Mouse (Mus musculus): ENCODE measurements around the gene Gria2. TPM values are rescaled to one million over a fixed set of nuclear protein-coding genes. Genes with fewer than 3 reads are reported as not detected.

Gene Gria2
- total RNA-seq, 1 experiment from 2014 or later = not detected

DNA sequence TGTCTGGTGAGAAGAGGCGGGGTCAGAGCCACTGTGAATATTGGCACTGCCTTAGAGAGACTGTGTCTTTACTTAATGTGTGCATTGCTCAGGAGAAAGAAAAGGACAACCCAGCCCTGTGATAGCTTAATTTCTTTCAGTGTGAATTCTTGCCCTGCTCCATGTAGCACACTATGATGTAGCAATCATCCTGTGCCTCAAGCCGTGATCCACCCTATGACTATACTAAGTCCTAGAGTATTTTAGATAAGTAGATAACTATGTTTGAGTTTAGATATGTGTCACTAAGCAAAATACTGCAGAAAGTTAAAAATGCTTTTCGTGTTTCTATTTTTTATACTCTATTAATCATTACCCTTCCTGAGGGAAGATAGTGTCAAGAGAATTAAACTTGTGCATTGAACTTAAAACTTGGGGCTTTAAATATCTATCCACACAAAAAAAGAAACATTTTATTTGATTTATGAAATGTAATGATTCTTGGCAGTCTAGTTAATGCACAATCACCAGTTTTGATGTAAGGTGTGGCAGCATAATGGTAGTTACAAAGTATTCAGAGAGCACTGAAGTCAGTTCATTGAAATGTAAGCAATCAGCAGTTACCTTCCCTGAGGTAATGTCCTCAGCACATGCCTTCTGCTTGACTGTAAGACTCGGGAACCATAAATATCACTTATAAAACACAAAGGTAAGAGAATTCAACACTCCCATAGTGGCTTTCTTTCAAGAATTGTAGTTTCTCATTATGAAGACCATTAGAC, 22.1 kb downstream of the Gria2 start:
- no peak for ATAC-seq (replicated peaks; ENCODE audit: low read depth, poor library complexity, severe bottlenecking)

DNA sequence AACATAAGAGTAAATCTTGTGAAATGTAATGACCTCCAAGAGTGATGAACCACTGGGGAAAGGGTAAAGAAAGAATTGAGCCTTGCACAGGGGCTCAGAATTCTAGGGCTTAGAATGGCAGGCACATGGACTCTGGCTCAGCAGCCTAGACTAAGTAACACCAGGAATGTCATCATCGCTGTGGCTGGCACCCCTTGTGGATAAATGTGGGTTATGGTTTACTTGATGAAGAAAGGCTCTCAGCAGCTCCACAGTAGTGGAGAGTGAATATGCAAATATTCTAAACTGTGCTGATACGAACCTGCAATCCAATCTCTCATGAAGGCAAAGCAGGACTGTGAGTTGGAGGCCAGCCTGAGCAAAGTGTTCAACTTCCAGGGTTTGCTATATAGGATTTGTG, 26.0 kb downstream of the Gria2 start:
- no peak for ATAC-seq (replicated peaks; ENCODE audit: low read depth, poor library complexity, severe bottlenecking)

DNA sequence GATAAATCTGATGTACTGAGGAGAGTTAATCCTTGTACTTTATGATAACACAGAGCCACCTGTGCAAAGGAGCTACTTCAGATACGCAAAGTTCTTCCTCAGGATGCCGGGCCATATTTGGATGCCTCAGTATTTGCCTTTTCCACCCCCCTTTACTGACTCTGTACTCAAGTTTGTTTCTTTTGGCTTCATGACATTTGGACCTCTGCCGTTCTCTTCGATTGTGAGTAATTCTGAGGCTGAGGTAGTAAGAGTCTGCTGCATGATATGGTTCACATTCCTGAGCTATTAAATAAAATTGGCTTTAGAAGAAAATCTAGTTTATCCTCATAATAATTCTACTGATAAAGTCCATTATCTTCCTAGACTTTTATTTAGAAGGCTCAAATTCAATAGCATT, 26.7 kb downstream of the Gria2 start:
- ATAC-seq (replicated peaks; ENCODE audit: low read depth, poor library complexity, severe bottlenecking) = no peak

DNA sequence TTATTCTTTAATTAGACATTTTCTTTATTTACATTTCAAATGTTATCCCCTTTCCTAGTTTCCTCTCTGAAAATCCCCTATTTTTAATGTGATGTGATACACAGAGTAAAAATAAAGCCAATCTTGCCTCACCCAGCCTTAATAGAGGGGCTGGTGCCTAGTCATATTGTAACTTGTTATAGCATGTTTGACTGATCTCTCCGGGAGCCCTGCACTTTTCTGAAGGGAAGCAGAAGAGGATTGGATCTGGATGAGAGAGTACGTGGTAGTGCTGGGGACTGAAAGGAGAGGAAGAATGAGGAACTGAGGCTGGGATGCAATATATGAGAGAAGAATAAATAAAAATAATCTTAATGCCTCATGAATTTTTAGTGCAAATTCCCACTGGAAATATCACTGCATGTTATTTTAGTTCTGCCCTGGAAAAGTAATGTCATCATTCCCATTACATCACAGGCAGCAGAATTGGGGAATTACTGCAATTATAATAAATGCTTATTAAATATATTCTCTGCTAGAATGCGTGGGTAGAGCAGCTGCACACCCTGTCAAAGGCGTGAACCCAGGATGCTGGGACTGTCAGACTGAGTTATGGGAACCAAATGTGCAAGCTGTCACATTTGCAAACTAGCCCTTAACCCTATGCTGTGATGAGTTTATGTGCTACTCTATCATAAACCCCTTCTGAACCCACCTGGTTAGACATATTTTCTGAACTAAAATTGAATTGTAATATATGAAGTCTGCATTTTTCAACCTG, 28.4 kb downstream of the Gria2 start:
- ATAC-seq (replicated peaks; ENCODE audit: low read depth, poor library complexity, severe bottlenecking) = no peak

DNA sequence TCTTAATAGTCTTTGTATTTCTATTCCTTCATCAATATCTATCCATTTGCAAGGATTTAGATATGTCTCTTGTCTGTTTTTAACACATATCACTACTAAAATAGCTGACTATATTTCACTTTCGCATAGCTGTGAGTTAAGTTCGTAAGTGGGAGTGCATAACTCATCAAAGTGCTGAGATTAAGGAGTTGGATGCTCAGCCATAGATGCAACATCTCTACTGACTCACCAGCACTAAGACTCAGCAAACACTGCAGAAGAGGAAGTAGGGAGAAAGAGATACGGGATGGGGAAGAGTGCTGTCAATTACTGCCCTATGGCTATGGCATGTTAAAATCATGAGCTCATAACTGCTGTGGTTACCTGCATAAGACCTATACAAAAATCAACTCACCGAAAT, 29.4 kb downstream of the Gria2 start:
- ATAC-seq (replicated peaks; ENCODE audit: low read depth, poor library complexity, severe bottlenecking) = no peak

DNA sequence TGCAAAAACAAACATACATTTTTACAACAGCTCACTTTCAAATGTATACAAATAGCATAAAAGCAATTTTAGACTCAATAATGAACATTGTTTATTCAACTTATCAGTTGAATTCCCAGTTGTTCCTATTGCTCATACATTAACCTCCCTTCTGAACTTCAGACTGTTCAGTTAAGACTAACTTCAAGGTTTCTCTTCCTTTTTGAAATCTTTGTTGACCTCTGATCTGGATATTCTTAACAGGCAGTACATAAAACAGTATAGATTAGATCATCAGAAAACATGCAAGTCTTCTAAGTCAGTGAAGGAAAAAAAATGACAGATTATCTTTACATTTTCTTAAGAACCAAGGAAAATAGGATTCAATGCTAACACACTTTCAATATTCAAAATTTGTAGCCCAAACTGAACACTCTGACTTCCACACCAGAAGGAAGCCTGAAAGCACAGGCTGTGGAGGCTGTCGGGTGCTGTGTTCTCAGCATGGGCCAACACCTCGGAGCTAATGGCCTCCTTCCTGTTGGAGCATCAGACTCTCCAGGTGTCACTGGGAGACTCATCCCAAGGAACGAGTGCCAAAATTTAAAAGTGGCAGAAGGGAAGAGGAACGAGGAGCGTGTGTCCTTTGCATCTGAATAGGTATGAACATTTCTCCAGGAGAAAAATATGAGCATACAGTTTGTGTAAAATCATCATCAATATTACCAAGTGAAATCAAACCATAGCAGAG, 33.0 kb downstream of the Gria2 start:
- no peak for ATAC-seq (replicated peaks; ENCODE audit: low read depth, poor library complexity, severe bottlenecking)

DNA sequence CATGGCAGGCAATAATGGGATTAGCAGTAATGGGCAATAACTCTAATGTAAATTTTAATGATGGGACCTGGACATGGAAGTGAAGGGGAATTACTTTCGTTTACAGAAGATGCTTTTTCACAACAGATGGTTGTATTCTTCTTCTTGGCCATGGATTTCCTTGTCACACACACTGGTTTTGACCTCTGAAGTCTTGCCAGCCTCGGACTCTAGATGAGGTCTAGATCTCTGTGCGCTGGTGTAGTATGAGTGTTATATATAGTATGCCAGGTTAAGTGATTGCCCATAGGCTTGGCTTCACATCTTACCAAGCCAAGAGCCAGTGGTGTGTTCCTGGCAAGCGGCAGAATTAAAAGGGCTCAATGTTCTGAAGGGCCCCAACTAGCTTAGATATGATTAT, 43.7 kb downstream of the Gria2 start:
- ATAC-seq (replicated peaks; ENCODE audit: low read depth, poor library complexity, severe bottlenecking) = no peak

DNA sequence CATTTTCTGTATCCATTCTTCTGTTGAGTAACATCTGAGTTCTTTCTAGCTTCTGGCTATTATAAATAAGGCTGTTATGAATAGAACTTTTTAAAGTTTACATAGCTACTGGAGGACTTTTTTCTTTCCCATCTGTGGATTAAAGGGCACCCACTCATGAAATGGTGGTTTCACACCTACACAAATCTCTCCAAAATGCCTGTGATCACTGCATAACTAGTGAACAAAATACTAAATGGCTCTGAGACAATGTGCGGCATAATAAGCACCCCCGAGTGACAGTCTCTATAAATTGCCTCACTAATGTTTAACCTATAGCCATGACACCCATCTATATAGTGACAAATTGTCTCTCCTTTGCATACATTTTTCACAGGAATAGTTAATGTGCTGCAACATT, 44.3 kb downstream of the Gria2 start:
- no peak for ATAC-seq (replicated peaks; ENCODE audit: low read depth, poor library complexity, severe bottlenecking)

DNA sequence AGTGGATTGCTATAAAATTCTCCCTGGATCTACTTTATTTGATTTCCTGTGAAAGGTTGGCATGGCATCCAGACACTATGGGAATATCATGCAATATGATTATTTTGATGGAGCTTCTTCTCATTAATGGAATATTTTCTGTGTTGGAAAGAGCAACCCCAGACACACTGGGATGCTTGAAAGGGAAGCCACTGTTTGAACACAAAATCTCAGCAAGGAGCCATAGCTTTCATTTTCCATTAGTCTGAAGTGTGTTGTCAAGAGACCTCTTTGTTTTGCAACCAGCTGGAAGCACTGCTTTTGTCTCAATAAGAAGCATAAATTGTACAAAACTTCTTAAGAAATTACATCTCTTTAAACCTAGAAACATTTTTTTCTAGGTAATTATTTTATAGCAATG, 51.8 kb downstream of the Gria2 start:
- no peak for ATAC-seq (replicated peaks; ENCODE audit: low read depth, poor library complexity, severe bottlenecking)

DNA sequence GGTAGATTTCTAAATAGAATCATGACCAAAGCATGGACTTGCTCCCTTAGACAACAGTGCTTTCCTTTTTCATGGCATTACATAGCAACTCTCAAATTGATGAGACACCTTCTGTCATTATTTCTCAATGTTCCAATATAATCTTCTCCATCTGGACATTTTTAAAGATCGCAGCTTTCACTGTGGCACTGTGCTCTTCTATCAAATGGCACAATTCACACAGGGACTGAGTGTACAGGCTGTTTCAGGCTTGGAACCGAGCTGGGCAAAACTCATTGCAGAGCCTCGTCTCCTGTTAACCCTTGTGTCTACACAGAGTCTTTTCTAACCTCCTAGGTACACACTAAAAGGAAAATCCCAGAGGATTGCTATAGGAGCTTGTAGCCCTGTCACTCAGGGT, 77.4 kb downstream of the Gria2 start:
- ATAC-seq (replicated peaks; ENCODE audit: low read depth, poor library complexity, severe bottlenecking) = no peak

DNA sequence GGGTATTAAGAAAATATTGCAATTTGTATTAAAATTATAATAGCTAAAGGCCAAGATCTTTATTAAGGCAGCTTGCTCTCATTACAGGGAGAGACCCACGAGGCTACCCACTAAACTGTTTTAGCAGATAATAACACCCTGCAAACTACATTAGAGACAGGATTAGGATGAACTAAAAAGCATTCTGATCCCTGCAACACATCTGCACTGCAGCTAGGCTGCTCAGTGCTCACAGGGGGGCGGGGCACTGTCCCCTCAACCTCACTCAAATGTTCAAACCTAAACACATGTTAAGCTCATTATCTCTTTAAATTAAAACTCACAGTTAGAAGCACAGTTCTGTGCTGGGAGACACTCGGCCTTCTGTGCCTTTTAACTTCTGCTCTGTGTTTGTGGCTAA, 89.5 kb downstream of the Gria2 start:
- ATAC-seq (replicated peaks; ENCODE audit: low read depth, poor library complexity, severe bottlenecking) = no peak

DNA sequence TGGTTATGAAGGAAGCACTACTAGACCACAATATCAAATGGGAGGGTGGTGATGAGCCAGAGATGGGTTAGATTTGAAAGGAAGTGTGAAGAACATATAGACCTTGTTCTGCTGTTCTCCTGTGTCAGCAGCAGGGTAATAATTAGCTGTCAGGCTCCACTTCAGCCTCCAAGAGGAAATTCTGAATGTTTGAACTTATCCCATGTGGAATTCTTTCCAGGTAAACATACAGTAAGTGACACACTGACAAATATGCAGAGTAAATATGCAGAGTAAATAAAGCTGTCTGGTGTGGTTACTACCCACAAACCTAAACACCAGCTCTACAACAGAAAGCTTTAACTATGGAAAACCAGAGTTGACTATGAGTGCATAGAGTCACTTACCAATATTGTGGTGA, 93.6 kb downstream of the Gria2 start:
- ATAC-seq (replicated peaks; ENCODE audit: low read depth, poor library complexity, severe bottlenecking) = no peak

DNA sequence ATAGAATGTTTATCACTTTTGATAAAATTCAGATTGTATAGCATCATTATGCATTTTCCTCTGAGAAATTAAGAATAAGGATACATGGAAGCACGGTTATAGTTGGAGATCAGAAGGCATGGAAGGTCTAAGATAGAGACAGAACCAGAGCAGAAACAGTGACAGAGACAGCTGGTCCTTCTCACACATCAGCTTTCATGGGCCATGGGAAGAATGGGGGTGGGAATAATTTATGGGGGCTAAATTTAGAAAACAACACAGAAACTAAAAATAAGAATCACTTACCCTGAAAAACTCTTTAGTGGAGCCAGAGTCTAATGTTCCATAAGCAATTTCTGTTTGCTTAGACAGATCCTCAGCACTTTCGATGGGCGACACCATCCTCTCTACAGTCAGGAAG, 100.5 kb downstream of the Gria2 start:
- ATAC-seq (replicated peaks; ENCODE audit: low read depth, poor library complexity, severe bottlenecking) = no peak

DNA sequence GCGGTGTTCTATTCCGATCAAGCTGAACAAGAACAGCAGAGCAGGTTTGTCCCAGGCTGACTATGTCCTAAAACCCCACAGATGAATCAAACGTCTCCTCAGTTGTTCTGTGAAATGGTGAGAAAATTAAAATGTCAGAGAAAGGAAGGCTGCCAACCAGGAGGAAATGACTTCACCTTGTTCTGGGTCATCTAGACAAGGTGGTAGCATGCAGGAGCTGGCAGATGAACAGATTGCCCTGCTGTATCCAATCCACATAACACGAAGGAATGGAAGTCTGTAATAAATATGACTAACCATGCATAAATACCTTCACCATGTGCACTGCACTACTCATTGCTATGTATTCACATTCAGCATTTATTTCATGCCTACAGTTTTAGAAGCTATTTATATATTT, 105.1 kb downstream of the Gria2 start:
- ATAC-seq (replicated peaks; ENCODE audit: low read depth, poor library complexity, severe bottlenecking) = no peak

DNA sequence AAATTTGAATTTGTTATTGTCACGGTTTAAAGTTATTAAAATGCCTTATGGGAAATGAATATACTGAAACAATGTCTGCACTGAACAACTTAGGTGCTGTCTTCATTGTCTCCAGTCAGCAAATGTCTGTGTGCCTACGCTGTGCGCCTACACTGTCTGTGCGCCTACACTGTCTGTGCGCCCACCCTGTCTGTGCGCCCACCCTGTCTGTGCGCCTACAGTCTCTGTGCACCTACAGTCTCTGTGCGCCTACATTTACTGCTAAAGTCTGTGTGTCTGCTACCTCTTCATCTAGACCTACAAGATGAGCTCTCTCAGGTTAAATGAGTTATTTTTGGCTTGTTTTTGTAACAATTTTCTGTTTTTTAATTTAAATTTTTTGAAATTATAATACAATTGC, 107.7 kb downstream of the Gria2 start:
- no peak for ATAC-seq (replicated peaks; ENCODE audit: low read depth, poor library complexity, severe bottlenecking)

DNA sequence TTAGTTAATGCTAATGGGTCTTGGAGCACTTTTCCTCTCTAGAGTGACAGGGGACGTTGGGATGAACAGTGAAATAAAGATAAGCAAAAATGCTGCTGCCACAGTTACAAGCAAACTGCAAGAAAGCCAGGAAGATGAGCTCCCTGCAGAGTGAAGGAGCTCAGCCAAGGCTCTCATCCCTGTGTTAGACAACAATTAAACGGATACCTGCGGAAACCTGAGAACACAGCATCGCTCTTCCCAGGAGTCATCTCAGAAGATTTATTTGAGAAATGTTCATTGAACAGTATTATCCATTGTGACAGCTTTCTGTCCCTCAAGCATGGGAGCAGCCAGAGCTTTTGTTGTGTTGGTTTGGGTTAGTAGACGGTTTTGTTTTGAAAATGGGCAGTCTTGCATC, 137.5 kb downstream of the Gria2 start:
- no peak for ATAC-seq (replicated peaks; ENCODE audit: low read depth, poor library complexity, severe bottlenecking)

DNA sequence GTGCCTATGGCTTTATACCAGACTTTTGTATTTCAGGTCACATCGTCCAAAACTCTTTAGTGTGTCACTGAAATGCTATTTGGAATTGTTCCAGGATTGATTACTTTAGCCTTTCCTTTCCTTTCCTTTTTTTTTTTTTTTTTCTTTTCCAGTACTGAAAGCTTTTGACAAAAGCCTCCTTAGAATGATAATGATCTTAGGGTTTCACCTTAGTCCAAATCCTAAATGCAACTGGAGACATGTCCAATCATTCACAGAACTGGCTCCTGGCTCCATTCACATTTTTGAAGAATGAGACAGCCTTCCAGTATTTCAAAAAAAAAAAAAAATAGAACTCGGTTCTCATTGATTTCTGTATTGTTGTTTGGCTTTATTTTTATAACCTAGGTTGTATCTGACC, 139.3 kb downstream of the Gria2 start:
- no peak for ATAC-seq (replicated peaks; ENCODE audit: low read depth, poor library complexity, severe bottlenecking)

DNA sequence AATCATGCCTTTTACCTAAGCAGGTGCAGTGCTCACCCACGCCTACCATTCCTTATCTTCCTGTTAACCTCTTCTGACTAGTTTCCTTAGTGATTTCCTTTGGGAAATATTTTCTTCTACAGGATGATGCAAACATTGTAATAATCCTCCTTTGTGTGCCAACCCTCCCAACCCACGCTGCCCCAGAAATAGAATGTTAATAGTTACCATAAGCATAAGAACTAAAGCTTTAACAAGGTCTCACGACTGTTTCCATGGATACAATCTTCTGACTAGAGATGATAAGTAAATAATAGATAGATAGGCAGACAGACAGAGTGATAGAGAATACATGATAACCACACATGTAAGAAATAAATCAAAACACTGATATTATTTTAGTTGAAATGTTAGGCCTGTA, 140.8 kb downstream of the Gria2 start:
- no peak for ATAC-seq (replicated peaks; ENCODE audit: low read depth, poor library complexity, severe bottlenecking)

DNA sequence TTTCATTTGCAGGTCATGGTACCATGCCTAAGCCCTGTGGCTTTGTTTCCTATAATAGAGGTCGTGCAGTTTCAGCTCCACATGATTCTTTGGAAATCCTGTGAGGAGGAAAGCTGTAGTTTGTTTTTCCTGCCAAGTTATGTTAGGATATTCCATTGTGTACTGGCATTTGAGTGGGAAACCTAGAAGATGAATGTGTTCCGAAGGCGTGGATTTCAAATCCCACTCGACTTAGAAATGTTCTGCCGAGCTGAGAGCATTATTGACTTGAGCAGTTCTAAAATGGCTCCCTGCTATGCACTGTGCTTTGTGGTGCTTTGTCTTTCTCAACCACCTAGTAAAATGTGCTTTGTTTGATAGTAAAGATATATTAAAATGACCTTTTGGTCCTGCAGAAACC, 150.4 kb downstream of the Gria2 start:
- ATAC-seq (replicated peaks; ENCODE audit: low read depth, poor library complexity, severe bottlenecking) = no peak
